Mouse (Mus musculus) granulocyte monocyte progenitor cell, adult 5-6 weeks (primary cell): ENCODE measurements around the gene Espnl. TPM values are rescaled to one million over a fixed set of nuclear protein-coding genes. Genes with fewer than 3 reads are reported as not detected.

Experiments
- ATAC-seq: replicated peaks from 2 replicates; pipeline ENCODE4 v1.8.0; 2016; ENCODE audit warnings: mild to moderate bottlenecking, moderate TSS enrichment, inconsistent platforms; ENCODE audit not compliant: poor library complexity, severe bottlenecking
- total RNA-seq, 2 experiments: library from RNA; stranded (forward) in 1 of 2; stranded (reverse) in 1 of 2; fragments of 200-712, 200-1000 nt in 1 of 2; fragments of >200 nt in 1 of 2; fragmentation: Nextera tagmentation in 1 of 2; gene quantifications; 2 replicates each; pipeline ENCODE4 v1.2.3; 2014 to 2017

The Espnl gene
- total RNA-seq, 2 experiments from 2014 or later = 0.26 to 0.95 TPM

GRCm38 (mm10) chr1:91369408-91369807, 47.5 kb downstream of the Espnl start:
- ATAC-seq = no peak

DNA sequence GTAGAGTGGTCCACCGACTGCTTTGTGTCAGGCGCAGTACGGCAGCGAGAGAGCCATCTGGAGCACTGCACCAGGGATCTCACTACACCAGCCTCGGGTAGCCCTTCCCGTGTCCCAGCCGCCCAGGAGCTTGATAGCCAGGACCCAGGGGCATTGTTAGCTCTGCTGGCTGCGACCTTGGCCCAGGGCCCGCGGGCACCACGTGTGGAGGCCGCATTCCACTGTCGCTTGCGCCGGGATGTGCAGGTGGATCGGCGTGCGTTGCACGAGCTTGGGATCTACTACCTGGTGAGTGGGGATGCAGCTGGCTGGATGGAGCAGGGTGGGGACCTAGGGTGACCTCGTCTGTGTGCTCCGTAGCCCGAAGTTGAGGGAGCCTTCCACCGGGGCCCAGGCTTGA, 48.2 kb downstream of the Espnl start:
- ATAC-seq = no peak

DNA sequence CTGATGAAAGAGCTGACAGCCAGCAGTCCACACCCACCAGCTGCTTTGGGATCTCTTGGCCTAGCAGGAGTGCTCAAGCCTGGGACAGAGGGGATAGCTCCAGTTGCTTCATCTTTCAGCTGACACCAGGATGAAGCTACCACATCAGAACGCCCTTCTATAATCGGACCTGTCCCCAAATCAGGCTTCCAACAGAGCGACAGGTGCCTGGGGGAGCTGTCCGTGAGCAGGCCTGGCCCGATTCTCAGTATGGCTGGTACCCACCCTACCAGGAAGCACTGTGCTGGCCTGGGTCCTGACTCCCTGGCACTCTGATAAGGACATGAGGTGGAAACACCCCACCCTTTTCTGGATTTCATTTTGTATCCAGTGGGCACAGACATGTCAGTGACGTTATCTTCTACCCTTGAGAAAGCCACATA, 51.5 kb downstream of the Espnl start:
- no peak for ATAC-seq

DNA sequence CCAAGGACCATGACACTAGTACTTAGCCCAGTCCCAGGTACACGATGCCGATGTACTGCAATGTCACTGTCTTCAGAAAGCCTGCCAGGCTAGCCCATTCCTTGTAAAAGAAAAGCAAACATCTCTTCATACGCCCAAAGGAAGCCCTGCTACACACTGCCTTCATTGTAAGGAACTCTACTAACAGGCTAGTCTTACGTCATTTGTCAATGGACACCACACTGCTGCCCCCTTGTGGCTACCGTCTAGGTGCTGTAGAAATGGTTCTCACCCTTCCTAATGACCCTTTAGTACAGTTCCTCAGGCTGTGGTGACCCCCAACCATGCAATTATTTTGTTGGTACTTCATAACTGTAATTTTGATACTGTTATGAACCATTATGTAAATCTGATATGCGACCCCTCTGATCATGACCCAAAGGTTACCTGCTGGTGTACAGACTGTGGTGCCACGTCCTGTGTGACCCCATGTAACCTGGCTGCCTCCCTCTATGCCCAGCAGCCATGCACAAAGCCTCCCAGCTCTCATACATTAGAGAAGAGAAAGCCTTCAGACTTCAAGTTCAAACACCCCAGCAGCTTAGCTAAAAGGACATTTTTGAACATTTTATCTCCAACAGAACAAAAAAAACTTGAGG, 58.7 kb downstream of the Espnl start:
- ATAC-seq = peak; percentile 95

GRCm38 (mm10) chr1:91381091-91381471, 59.2 kb downstream of the Espnl start:
- no peak for ATAC-seq

DNA sequence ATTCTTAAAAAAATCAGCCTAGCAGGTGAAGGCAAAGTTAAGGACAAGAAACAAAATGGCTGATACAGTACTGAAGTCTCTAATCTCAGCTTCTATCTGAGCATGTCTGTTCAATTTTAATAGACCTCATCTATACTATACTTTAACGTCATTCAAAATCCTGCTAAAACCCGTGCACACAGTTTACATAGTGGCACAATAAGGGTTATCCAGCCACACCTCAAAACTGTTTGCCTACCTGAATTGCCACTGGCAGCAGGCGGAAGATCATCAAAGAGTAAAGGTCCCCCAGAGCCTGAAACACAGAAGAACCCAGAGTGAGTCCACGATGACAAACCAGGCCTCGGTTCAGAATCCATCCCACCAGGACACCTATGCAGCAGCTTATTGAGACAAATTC, 68.5 kb downstream of the Espnl start:
- no peak for ATAC-seq

GRCm38 (mm10) chr1:91397927-91398259, 76.0 kb downstream of the Espnl start:
- no peak for ATAC-seq

Other genes starting within 250 kb of the Espnl start
- gene Rbm44, start 177.0 kb upstream of the Espnl start, total RNA-seq (2014; fragmentation: Nextera tagmentation) = 1.1 and 9.6 TPM in 2 replicates
- gene Rbm44, start 177.0 kb upstream of the Espnl start, total RNA-seq (2017) = 5.2 and 7.8 TPM in 2 replicates
- 160 and 199 TPM in 2 replicates for gene Ramp1, start 142.3 kb upstream of the Espnl start, total RNA-seq (2014; fragmentation: Nextera tagmentation)
- 179 and 199 TPM in 2 replicates for gene Ramp1, start 142.3 kb upstream of the Espnl start, total RNA-seq (2017)
- gene Ube2f, start 71.8 kb upstream of the Espnl start, total RNA-seq (2014; fragmentation: Nextera tagmentation) = 80.4 and 94.7 TPM in 2 replicates
- 40.4 and 50.5 TPM in 2 replicates for gene Ube2f, start 71.8 kb upstream of the Espnl start, total RNA-seq (2017)
- gene Scly, start 23.7 kb upstream of the Espnl start, total RNA-seq (2014; fragmentation: Nextera tagmentation) = 31.6 and 39.5 TPM in 2 replicates
- 20.9 and 21.8 TPM in 2 replicates for gene Scly, start 23.7 kb upstream of the Espnl start, total RNA-seq (2017)
- gene Klhl30, start 28.9 kb downstream of the Espnl start, total RNA-seq (2014; fragmentation: Nextera tagmentation) = not detected in 2 replicates
- gene Klhl30, start 28.9 kb downstream of the Espnl start, total RNA-seq (2017) = not detected in 2 replicates
- 0.24 TPM in 1 of 2 replicates, not detected in the other for gene Erfe, start 44.4 kb downstream of the Espnl start, total RNA-seq (2014; fragmentation: Nextera tagmentation)
- gene Erfe, start 44.4 kb downstream of the Espnl start, total RNA-seq (2017) = 0.26 TPM in 1 of 2 replicates, not detected in the other
- gene Ilkap, start 76.7 kb downstream of the Espnl start, total RNA-seq (2014; fragmentation: Nextera tagmentation) = 108 and 113 TPM in 2 replicates
- gene Ilkap, start 76.7 kb downstream of the Espnl start, total RNA-seq (2017) = 109 and 111 TPM in 2 replicates
- gene Hes6, start 92.0 kb downstream of the Espnl start, total RNA-seq (2014; fragmentation: Nextera tagmentation) = 45.9 and 51.9 TPM in 2 replicates
- gene Hes6, start 92.0 kb downstream of the Espnl start, total RNA-seq (2017) = 29.1 TPM in 2 replicates
- 4.3 and 7.8 TPM in 2 replicates for gene Per2, start 137.2 kb downstream of the Espnl start, total RNA-seq (2014; fragmentation: Nextera tagmentation)
- 3.2 and 8.7 TPM in 2 replicates for gene Per2, start 137.2 kb downstream of the Espnl start, total RNA-seq (2017)
- gene Traf3ip1, start 172.6 kb downstream of the Espnl start, total RNA-seq (2014; fragmentation: Nextera tagmentation) = 5.2 and 7.0 TPM in 2 replicates
- gene Traf3ip1, start 172.6 kb downstream of the Espnl start, total RNA-seq (2017) = 4.6 and 5.6 TPM in 2 replicates
- gene Asb1, start 218.5 kb downstream of the Espnl start, total RNA-seq (2014; fragmentation: Nextera tagmentation) = 4.2 and 8.1 TPM in 2 replicates
- gene Asb1, start 218.5 kb downstream of the Espnl start, total RNA-seq (2017) = 7.9 and 12.2 TPM in 2 replicates